Mouse (Mus musculus): ENCODE data around the gene Mgea5. TPM values are rescaled to one million over a fixed set of nuclear protein-coding genes. Genes with fewer than 3 reads are reported as not detected.
A peak's percentile ranks its signal among the peaks of the same experiment; 100 is the strongest.

The Mgea5 gene
- polyA plus RNA-seq, 1 experiment from 2014 or later = 87.9 TPM

DNA sequence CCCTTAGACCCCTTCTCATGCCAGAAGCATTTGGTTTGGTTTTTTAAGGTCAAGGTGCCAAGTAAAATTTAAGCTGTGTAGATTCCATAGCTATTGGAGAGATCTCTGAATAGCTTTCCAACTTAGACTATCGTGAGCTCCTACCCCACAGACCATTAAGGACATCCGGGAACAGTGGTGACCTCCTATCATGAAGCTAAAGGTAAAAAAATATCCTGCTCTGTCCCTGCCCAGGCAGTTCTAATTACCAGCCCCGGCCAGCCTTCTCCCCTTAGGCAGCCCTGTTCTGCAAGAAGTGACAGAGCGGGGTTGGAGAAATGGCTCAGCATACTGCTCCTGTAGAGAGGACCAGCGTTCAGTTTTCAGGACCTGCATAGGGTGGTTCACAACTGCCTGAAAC lies 45.1 kb downstream of the Mgea5 start:
- H3K27me3 ChIP-seq = peaks cover 97% of the 10 kb centered on the region
- H3K9me3 ChIP-seq = no peaks in the 10 kb centered on the region
- H3K36me3 ChIP-seq = no peaks in the 10 kb centered on the region
- H3K9ac ChIP-seq (replicated peaks) = no peak overlapping the region
- H3K27ac ChIP-seq = no peak overlapping the region
- no peak overlapping the region for H3K4me2 ChIP-seq
- no peak for ATAC-seq (ENCODE audit: insufficient number of reproducible peaks, insufficient read depth, low FRiP score, low TSS enrichment, low read depth)
- H3K4me1 ChIP-seq (replicated peaks) = peaks cover 75% of the 10 kb centered on the region
- H3K4me3 ChIP-seq (replicated peaks) = no peak overlapping the region
- 60% methylated on average over 5 of the region's 5 CpGs for WGBS

DNA sequence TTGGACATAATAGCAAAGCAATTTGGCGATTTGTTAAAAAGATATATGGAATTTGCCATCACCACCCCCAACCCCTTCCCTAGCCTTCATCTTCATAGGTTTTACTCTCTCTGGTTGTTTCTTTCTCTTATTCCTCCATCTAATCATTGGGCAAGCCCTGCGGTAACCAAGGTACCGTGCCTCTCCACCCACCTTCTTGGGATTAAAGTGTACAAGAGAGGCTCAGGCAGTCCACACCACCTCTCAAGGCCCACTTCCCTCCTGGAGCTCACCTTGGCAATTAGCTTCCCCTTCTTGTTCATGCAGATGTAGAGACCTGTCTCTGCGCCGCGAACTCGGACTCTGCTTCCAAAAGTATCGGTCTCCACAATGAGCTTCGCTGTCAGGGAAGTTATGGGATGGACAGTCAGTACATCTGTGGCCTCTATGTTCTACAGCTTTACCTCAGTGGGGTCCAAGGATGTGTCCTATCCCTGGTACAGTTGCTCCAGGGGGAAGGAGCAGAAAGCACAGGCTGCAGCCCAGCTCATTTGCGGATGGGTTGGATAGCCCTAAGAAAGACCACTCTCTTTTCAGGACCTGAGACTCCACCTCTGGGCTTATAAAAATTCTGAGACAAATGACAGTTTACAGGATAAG lies 45.7 kb downstream of the Mgea5 start:
- ATAC-seq (ENCODE audit: insufficient number of reproducible peaks, insufficient read depth, low FRiP score, low TSS enrichment, low read depth) = no peak
- no peak overlapping the region for H3K9ac ChIP-seq (replicated peaks)
- no peaks in the 10 kb centered on the region for H3K36me3 ChIP-seq
- WGBS = 74% methylated on average over 10 of the region's 10 CpGs
- H3K4me1 ChIP-seq (replicated peaks) = peaks cover 73% of the 10 kb centered on the region
- peaks cover 97% of the 10 kb centered on the region for H3K27me3 ChIP-seq
- H3K9me3 ChIP-seq = no peaks in the 10 kb centered on the region
- H3K4me2 ChIP-seq = no peak overlapping the region
- no peak overlapping the region for H3K4me3 ChIP-seq (replicated peaks)
- H3K27ac ChIP-seq = no peak overlapping the region

DNA sequence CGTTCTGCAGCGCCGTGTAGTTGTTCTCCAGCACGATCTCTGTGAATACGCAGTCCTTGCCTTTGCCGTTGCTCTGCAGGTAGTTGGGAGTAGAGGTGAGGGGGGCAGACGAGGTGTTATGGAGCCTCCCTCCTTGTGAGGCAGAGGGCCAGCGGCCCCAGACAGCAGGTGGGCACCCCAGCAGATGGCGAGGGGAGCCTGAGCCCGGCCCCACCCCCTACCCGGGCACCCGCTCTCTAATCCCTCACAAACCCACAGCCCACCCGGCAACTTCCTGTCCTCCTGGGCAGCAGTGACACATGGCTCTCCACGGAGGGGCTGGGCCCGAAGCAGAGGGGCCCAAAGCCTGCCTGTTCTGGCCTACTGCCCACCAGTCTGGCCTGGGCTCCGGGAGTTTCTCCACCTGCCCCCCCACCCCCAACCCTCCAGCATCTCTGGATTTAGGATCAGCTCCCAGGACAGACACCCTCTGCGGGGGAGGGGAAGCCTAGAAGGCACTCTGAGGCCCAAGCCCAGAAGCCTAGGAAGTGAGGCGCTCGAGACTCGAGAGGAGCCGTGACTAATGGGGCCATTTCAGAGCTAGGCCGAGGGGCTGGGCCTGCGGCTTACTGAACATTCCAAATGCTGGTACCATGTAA lies 46.3 kb downstream of the Mgea5 start:
- H3K9me3 ChIP-seq = no peaks in the 10 kb centered on the region
- peak overlapping the region; percentile 29 for H3K4me3 ChIP-seq (replicated peaks)
- ATAC-seq (ENCODE audit: insufficient number of reproducible peaks, insufficient read depth, low FRiP score, low TSS enrichment, low read depth) = peak; percentile 10; the same call in 1 of the 2 replicates
- peak overlapping the region; percentile 57 for H3K4me2 ChIP-seq
- H3K4me1 ChIP-seq (replicated peaks) = peaks cover 69% of the 10 kb centered on the region
- WGBS = 10% methylated on average over 23 of the region's 23 CpGs
- H3K27ac ChIP-seq = no peak overlapping the region
- H3K36me3 ChIP-seq = no peaks in the 10 kb centered on the region
- peaks cover 98% of the 10 kb centered on the region for H3K27me3 ChIP-seq
- peak overlapping the region; percentile 13; the same call in 1 of the 2 replicates for H3K9ac ChIP-seq (replicated peaks)

DNA sequence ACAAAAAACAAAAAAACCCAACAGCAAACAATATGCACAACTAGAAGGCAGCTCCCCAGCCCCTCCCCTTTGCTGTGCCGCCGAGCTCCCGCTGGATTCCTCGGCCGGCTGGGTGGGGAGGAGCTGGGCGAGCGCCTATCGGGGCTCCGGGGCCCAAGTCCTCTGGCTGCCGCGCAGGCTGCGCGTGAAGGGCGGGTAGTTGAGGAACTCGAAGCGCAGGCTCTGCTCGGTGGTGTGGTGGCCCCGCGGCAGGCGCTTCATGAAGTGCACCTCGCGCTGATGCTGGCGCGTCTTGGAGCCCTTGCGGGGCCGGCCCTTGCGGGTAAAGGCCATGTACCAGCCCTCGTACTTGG lies 46.8 kb downstream of the Mgea5 start:
- Histone ChIP-seq H3K9me3 (no peaks in the 10 kb centered on the region), H3K27ac (no peak overlapping the region), H3K27me3 (peaks cover 98% of the 10 kb centered on the region), H3K4me3 (replicated peaks) (peak overlapping the region; percentile 29), H3K9ac (replicated peaks) (peak overlapping the region; percentile 13; the same call in 1 of the 2 replicates), H3K4me1 (replicated peaks) (peaks cover 64% of the 10 kb centered on the region), H3K36me3 (no peaks in the 10 kb centered on the region), H3K4me2 (peak overlapping the region; percentile 57)
- WGBS = 2% methylated on average over 28 of the region's 28 CpGs
- ATAC-seq (ENCODE audit: insufficient number of reproducible peaks, insufficient read depth, low FRiP score, low TSS enrichment, low read depth) = no peak; the same call in 1 of the 2 replicates

DNA sequence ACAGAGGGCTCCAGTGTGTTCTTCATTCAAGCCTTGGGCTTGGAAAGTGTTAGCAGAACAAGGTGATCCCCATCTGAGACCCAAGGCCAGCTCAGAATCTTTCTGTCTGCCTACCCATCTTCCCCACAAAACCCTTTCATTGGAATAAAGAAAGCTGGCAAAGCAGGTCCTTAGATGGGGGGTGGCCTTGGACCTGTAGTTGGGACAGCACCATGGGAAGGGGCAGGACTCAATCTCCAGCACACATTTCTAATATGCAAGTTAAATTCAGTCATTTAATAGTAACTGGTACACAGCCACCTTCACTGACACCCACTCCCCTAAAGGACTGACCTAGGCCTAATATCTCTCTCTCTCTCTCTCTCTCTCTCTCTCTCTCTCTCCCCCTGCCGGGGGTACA lies 47.4 kb downstream of the Mgea5 start:
- H3K4me3 ChIP-seq (replicated peaks) = no peak overlapping the region
- H3K4me1 ChIP-seq (replicated peaks) = peaks cover 58% of the 10 kb centered on the region
- no peak overlapping the region for H3K9ac ChIP-seq (replicated peaks)
- H3K27ac ChIP-seq = no peak overlapping the region
- 18% methylated on average over 1 of the region's 1 CpGs for WGBS
- H3K9me3 ChIP-seq = no peaks in the 10 kb centered on the region
- no peak overlapping the region for H3K4me2 ChIP-seq
- ATAC-seq (ENCODE audit: insufficient number of reproducible peaks, insufficient read depth, low FRiP score, low TSS enrichment, low read depth) = no peak
- no peaks in the 10 kb centered on the region for H3K36me3 ChIP-seq
- H3K27me3 ChIP-seq = peaks cover 98% of the 10 kb centered on the region

GRCm38 (mm10) chr19:45734762-45735161 lies 48.9 kb downstream of the Mgea5 start:
- Histone ChIP-seq H3K4me2 (no peak overlapping the region), H3K27me3 (peaks cover 100% of the 10 kb centered on the region), H3K4me1 (replicated peaks) (peaks cover 45% of the 10 kb centered on the region), H3K9me3 (no peaks in the 10 kb centered on the region), H3K9ac (replicated peaks) (no peak overlapping the region), H3K4me3 (replicated peaks) (no peak overlapping the region), H3K36me3 (no peaks in the 10 kb centered on the region), H3K27ac (no peak overlapping the region)
- WGBS = 14% methylated on average over 7 of the region's 7 CpGs
- ATAC-seq (ENCODE audit: insufficient number of reproducible peaks, insufficient read depth, low FRiP score, low TSS enrichment, low read depth) = no peak

DNA sequence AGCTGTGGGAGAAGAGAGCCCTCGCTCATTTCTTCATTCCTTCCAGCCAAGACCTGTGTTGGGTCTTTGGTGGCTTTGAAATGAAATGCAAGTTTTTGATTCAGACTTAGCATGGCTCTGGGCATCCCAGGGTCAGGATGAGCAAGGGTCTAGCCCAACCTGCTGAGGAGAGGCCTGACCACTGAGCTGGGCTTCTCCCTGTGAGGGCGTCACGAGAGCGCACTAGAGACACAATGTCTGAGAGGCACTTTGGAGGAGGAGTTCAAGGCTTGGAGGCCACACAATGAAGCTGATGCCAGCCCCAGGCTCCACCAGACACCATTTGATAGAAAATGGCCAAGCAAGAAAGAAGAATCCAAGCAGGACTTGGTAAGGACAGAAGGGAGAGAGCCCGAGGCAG lies 49.4 kb downstream of the Mgea5 start:
- ATAC-seq (ENCODE audit: insufficient number of reproducible peaks, insufficient read depth, low FRiP score, low TSS enrichment, low read depth) = no peak
- Histone ChIP-seq H3K9me3 (no peaks in the 10 kb centered on the region), H3K9ac (replicated peaks) (no peak overlapping the region), H3K4me3 (replicated peaks) (no peak overlapping the region), H3K27ac (no peak overlapping the region), H3K4me2 (no peak overlapping the region), H3K36me3 (no peaks in the 10 kb centered on the region), H3K4me1 (replicated peaks) (peaks cover 39% of the 10 kb centered on the region), H3K27me3 (peaks cover 96% of the 10 kb centered on the region)
- WGBS = 47% methylated on average over 5 of the region's 5 CpGs

- 11% methylated on average over 10 of the region's 10 CpGs for WGBS
- Histone ChIP-seq H3K36me3 (no peaks in the 10 kb centered on the region), H3K4me1 (replicated peaks) (peaks cover 39% of the 10 kb centered on the region), H3K9me3 (no peaks in the 10 kb centered on the region), H3K27ac (no peak overlapping the region), H3K4me2 (no peak overlapping the region), H3K4me3 (replicated peaks) (no peak overlapping the region), H3K27me3 (peaks cover 95% of the 10 kb centered on the region), H3K9ac (replicated peaks) (no peak overlapping the region)
- no peak for ATAC-seq (ENCODE audit: insufficient number of reproducible peaks, insufficient read depth, low FRiP score, low TSS enrichment, low read depth)
Measured at GRCm38 (mm10) chr19:45733564-45733963, 50.1 kb downstream of the Mgea5 start.

DNA sequence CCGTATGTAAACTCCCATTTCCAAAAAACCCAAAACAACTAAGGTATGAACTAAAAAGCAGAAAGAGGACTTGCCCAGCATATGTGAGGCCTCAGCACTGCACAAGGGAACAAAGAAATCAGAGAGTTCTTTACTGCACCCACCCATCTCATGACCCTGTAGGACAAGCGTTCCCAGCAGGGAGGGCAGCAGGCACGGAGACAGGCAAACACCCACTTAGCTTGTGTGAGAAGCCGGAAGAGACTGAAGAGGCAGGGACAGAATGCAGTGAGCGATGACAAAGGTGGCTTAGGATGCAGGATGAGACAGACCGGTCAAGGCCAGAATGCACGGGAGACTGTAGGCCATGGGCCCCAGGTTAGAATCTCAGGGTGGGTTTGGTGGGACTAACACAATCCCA lies 52.0 kb downstream of the Mgea5 start:
- Histone ChIP-seq H3K4me1 (replicated peaks) (peaks cover 30% of the 10 kb centered on the region), H3K36me3 (no peaks in the 10 kb centered on the region), H3K27ac (no peak overlapping the region), H3K27me3 (peaks cover 87% of the 10 kb centered on the region), H3K9ac (replicated peaks) (no peak overlapping the region), H3K4me2 (no peak overlapping the region), H3K4me3 (replicated peaks) (no peak overlapping the region), H3K9me3 (no peaks in the 10 kb centered on the region)
- no peak for ATAC-seq (ENCODE audit: insufficient number of reproducible peaks, insufficient read depth, low FRiP score, low TSS enrichment, low read depth)
- WGBS = 84% methylated on average over 7 of the region's 7 CpGs

GRCm38 (mm10) chr19:45730042-45730441 lies 53.6 kb downstream of the Mgea5 start:
- Histone ChIP-seq H3K36me3 (no peaks in the 10 kb centered on the region), H3K27ac (no peak overlapping the region), H3K9ac (replicated peaks) (no peak overlapping the region), H3K4me3 (replicated peaks) (no peak overlapping the region), H3K27me3 (peaks cover 81% of the 10 kb centered on the region), H3K9me3 (no peaks in the 10 kb centered on the region), H3K4me2 (no peak overlapping the region), H3K4me1 (replicated peaks) (peaks cover 33% of the 10 kb centered on the region)
- WGBS = 76% methylated on average over 8 of the region's 8 CpGs
- no peak for ATAC-seq (ENCODE audit: insufficient number of reproducible peaks, insufficient read depth, low FRiP score, low TSS enrichment, low read depth)

GRCm38 (mm10) chr19:45727231-45727630 lies 56.4 kb downstream of the Mgea5 start:
- H3K9me3 ChIP-seq = no peaks in the 10 kb centered on the region
- H3K4me1 ChIP-seq (replicated peaks) = peaks cover 18% of the 10 kb centered on the region
- no peaks in the 10 kb centered on the region for H3K36me3 ChIP-seq
- no peak for ATAC-seq (ENCODE audit: insufficient number of reproducible peaks, insufficient read depth, low FRiP score, low TSS enrichment, low read depth)
- H3K27me3 ChIP-seq = peaks cover 53% of the 10 kb centered on the region
- no peak overlapping the region for H3K27ac ChIP-seq
- H3K4me3 ChIP-seq (replicated peaks) = no peak overlapping the region
- WGBS = 72% methylated on average over 10 of the region's 10 CpGs
- H3K4me2 ChIP-seq = no peak overlapping the region
- no peak overlapping the region for H3K9ac ChIP-seq (replicated peaks)

Measured in limb, embryonic 12.5 days (tissue).